Mouse (Mus musculus): ENCODE data around the gene Fgf2. TPM values are rescaled to one million over a fixed set of nuclear protein-coding genes. Genes with fewer than 3 reads are reported as not detected.
A peak's percentile ranks its signal among the peaks of the same experiment; 100 is the strongest.

Fgf2 gene
- 0.05 and 0.23 TPM in 2 replicates for total RNA-seq (2017)

DNA sequence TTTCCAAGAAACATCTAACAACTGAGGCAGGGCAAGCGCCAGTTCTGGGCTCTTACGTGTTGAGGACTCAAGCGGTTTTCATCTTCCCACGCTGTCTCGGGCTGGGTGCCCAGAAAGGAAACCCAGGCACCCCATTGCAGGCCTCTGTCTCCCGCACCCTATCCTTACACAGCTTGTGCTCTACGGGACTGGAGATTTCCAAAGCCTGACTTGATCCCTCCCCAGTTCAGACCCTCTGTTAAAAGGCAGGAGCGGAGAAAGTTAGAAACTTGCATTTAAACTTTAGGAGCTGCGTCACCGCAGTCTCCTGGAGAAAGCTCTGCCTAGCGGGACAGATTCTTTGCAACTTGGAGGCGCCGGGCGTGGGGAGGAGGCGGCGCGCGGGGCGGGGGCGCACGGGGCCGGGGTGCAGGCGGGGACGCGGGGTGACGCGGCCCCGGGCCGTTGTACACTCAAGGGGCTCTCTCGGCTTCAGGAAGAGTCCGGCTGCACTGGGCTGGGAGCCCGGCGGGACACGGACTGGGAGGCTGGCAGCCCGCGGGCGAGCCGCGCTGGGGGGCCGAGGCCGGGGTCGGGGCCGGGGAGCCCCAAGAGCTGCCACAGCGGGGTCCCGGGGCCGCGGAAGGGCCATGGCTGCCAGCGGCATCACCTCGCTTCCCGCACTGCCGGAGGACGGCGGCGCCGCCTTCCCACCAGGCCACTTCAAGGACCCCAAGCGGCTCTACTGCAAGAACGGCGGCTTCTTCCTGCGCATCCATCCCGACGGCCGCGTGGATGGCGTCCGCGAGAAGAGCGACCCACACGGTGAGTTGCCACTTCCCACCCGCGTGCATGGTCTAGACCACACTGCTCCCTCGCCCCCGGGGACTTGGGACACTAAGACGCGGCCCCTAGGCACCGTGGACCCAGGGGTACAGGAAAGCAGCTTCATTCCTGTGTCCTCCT, at the start of gene Fgf2:
Gene Fgf2, plus strand, starts transcription at position 126 of the 945 bp plus-strand sequence.
- ATAC-seq (replicated peaks; ENCODE audit: low read depth, poor library complexity, severe bottlenecking), result peak; percentile 39

DNA sequence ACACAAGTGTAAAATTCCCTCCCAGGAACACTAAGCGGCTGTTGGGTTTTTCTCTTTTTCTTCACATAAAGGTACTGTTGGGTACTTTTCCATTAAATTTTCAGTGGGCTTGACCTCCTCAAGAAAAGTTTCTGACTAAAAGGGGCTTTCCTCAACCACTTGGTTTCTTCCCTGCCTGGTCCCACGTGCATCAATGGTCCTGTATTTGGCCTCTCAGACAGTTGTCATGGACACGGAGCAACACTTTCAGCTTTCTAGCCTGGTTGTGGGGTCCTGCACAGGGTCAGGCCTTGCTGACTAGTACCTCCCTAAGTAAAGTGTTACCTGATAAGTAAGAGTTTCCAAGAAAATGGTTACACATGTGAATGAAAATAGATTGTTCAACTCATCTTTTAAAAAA, 48.7 kb upstream of the Fgf2 start:
- ATAC-seq (replicated peaks; ENCODE audit: low read depth, poor library complexity, severe bottlenecking), result no peak

DNA sequence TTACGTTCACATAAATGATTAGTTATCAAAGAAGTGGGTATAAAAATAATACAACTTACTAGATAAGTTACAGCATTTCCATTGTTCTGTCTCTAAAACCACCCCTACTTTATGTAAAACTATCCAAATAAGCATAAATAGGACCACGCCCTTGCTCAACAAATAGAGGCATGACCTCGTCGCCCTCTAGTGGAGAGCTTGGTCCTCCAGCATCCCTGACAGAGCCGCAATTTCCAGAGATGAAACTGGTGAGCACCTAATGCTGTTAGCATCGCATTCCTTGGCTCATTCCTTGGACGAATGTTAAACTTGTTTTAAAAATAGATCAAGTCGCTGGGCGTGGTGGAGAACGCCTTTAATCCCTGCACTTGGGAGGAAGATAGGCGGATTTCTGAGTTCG, 45.5 kb upstream of the Fgf2 start:
- ATAC-seq (replicated peaks; ENCODE audit: low read depth, poor library complexity, severe bottlenecking), result peak; percentile 97

DNA sequence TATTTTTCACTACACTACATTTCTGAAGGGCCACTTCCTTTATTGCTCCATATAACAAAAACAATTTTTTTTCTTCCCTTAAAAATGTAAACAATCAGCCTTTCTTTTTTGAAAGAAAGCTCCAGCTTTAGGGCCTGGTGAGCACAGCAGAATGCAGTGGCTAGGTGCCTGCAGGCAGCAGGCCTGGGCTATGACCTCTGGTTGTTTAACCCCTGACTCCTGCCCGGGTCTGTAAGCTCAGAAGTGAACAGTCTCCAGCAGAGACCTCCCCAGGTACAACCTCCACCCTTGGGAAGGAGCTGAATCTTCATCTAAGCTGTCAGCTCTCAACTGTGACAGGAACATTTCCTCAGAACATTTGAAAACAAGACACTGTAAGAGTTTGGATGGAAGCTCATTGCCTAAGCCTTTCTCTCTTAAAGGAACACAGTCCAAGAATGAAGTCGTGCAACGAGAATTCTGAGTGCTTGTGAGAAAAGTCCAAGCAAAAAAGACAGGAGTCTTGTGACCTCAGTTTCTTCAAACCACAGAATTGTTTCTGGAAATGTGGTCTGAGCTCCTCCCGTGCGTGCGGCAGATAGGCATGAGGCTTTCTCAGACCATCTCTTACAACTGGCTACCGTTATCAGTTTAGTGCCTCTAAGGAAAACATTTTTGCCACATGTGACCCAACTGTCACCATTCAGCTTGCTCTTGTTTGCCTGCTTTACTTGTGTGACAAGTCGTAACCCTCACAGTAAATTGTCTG, 44.6 kb upstream of the Fgf2 start:
- peak; percentile 67 for ATAC-seq (replicated peaks; ENCODE audit: low read depth, poor library complexity, severe bottlenecking)

DNA sequence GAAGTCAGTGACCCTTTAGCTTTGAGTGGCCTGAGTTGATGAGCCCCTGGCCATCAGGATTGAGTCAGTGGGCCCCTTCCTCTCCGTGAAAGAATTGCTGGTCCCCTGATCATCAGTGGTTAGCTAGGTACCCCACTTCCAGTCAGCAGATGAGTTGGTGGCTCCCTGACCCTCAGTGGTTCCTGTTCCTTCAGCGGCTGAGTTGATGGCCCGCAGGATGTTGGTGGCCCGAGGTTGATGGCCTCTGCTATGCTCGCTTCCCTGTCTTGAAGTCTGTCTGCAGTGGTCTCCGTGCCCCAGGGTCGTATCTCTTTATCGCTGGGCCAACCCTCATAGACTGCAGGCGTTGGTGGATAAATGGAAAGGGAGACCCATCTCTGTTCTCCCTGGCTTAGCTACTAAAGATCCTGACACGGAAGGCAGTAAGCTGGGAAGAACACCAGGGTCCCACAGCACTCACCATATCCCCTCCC, 36.2 kb upstream of the Fgf2 start:
- peak; percentile 46 for ATAC-seq (replicated peaks; ENCODE audit: low read depth, poor library complexity, severe bottlenecking)

DNA sequence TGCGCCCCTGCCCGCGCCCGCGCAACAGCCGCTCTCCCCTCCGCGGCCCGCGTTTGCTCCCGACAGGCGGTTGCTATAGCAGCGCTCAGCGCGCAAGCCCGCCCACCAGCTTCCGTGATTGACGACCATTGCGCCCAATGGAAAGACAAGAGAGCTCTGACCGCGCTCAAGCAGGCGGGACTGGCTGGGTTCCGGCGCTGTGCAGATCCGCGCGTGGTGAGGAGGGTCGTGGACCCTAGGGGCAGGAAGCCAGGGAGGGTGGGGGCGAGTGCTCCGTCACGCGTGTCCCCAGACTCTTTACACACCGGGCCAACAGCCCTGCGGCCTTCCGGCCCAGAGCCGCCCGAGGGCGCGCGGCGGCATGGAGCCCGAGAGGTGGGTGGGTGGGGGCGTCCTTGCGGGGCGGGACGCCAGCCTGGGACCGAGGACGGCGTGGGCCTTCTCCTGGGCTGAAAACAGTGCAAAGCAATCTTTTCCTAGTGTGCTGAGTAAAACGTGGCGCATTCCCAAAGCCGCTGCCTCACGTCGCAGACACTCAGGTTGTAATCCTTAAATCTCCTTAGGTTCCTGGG, 35.7 kb upstream of the Fgf2 start, which contains the start of the genes Bbs12 and Cetn4:
Gene Bbs12, plus strand, starts transcription at position 185 of the 572 bp plus-strand sequence.
Gene Cetn4, minus strand, starts transcription at position 339 of the 572 bp plus-strand sequence.
- peak; percentile 97 for ATAC-seq (replicated peaks; ENCODE audit: low read depth, poor library complexity, severe bottlenecking)

DNA sequence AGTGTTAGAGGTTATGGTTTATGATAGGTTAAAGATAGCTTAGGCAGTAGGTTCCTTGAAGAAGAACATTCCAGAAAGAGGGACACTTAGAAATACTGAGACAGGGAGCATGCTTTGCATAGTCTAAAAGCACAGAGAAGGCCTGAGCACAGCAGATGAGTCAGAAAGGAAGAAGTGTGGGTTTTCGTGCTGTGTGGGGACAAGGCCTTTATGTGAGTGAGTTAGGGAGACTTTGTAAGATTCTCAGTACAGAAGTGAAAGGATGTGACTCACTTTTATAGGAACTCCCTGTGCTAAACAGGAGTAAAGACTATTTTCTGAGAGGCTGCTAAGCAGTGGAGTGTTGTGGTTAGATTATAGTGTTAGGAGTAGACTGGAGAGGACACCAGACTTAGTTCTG, 34.8 kb upstream of the Fgf2 start:
- peak; percentile 48 for ATAC-seq (replicated peaks; ENCODE audit: low read depth, poor library complexity, severe bottlenecking)

DNA sequence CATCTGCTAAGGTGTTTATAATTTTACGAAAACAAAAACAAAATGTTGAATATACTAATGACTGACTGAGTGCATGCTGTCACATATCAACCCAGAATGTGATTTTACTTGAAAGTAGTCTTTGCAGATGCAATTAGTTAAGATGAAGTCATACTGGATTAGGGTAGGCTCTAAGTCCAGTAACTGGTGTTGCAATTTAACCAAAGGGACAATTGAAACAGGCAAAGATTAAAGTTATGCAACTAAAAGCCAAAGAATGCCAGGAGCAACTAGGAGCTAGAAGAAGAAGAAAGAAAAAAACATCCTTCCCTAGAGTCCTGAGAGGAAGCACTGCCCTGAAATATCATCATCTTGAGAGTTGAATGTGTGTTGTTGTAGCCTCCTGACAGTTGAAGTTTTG, 31.9 kb upstream of the Fgf2 start:
- ATAC-seq (replicated peaks; ENCODE audit: low read depth, poor library complexity, severe bottlenecking), result no peak

DNA sequence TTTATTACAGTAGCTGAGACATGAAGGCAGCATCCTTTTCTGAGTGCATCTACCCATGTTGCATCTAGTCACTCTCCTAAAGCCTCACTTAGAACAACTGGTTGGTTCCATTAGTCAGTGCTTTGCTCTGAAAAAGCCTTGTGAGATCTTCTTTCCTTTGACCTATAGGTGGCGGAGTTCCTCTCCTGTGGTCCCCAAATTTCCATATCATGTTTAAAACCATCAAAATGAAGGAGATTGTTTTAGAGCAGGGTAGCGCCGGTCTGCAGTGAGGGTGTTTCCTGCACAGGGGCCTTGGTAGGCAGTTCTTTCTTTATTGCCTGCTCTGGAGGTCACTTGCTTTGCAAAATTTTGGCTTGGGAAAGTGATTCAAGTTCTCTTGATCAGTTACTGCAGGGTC, 23.8 kb upstream of the Fgf2 start:
- ATAC-seq (replicated peaks; ENCODE audit: low read depth, poor library complexity, severe bottlenecking), result peak; percentile 70

DNA sequence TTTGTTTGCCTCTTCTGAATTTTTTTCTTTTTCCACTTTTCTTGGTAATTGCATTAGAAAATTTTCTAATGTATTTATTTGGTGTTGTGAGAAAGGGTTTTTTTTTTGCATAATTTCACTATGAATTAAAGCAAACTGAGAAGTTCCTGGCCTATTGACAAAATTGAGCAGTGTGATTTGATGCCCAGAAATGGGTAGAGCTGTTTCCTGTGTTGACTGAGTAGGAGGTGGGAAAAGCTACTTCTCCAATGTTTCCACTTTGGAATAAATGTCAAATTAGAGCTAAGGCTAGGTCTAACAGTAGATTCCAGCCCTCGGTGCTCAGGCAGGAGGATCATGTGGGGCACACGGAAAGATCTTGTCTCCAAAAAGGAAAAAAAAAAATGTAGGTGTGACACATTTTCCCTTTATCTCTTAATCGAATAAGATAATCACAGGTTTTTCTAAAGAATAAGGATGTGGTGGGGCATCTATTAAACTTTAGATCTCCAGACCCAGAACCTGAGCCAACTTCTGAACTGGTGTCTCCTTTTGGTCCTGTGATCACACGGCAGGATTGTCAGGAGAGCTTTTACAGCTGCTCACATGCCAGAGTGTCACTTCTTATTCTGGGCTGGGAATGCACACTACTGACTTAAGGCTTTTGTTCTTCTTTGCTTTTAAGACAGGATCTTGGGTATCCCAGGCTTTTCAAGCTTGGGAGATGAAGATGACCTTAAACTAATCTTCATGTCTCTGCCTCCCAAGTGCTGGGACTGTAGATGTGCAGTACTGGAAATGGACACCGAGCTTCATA, 22.6 kb upstream of the Fgf2 start:
- 0 out of 2 replicates have a peak, but pooled peaks have one; percentile 38 for ATAC-seq (replicated peaks; ENCODE audit: low read depth, poor library complexity, severe bottlenecking)

DNA sequence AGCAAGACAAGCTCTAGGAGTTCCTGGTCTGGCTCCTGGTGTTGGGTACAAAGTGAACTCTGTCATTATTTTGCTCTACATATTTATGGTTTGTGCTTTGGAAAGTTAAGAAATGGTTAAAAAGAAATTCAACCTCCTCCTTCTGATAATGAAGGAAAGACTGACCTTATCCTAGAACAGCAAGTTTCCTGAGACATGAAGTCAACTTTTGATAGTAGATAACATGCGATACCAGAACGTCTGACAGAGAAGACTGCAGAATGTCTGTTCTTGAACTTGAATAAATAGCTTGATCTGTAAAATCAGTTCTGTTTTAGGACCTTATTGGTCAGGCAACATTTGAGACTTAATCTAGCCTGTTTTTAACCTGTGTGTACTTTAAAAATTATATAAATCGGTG, 21.5 kb upstream of the Fgf2 start:
- ATAC-seq (replicated peaks; ENCODE audit: low read depth, poor library complexity, severe bottlenecking), result no peak

DNA sequence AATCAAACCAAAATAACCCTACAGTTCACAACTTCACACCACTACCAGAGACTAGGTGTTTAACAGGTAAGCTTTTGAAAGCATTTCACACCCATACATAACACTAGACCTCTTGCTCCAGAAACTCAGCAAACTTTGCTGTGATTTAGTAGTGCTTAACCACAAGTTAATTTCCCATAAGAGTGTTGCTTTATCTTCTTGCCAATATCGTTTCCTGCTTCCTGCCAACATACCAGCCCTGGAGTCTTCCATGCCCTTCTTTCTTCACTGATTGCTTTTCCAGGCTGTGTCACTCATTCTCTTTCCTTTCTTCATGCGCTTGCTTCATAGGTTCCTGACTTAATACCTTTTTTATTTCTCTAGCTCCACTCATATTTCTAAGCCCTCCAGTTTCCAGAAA, 19.7 kb upstream of the Fgf2 start:
- no peak for ATAC-seq (replicated peaks; ENCODE audit: low read depth, poor library complexity, severe bottlenecking)

DNA sequence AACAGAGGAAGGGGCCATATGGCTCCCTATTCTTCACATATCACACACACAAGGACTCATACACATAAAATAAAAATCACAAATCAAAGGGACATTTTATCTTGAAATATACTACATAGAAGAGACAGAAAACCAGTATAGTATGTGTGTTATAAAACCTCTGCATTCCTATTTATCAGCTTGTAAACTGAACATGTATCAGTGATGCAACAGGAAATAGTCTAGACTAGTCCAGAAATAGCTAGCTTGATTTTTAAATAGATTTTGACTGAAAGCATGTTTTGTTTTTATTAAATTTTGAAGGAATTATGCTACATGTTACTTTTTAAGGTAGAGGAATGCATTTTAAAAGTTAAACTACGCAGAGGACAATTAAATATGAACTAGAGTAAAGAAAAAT, 18.2 kb upstream of the Fgf2 start:
- no peak for ATAC-seq (replicated peaks; ENCODE audit: low read depth, poor library complexity, severe bottlenecking)

DNA sequence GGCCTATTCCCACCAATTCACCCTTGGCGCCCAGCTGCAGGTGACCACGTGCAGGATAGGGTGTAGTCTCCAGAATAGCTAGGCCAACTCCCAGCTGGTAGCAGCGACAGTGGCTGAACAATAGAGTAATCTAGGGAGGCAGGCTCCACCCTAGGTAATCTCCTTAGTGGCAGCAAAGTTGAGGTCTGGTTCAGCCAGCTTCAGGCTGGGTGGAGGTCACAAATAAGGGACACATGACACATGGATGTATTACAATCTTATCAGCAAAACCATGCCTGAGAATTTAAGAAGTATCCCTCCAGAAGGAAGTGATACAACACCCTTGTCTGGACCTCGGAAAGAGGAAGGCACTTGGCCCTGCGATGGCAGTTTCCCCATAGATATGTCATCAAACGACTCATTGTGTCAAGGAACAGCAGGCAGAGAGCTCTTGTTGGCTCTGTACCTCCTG, 16.1 kb upstream of the Fgf2 start:
- ATAC-seq (replicated peaks; ENCODE audit: low read depth, poor library complexity, severe bottlenecking), result peak; percentile 96

DNA sequence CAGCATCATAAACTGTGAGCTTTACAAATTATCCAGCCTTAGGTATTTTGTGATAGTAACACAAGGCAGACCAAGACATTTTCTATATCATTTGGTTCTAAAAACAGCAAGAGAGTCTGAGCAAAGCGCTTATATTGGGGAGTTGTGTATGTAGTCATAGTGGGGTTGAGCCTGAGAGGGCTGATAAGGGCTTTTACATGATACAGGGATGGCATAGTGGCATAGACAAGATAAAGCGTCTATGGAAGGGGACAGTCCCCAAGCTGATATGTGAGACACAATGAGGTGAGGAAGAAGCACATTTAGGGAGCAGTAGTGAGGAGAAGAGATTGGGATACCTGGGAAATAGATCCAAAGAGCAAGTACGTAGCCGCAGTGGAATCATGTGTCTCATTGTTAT, 14.1 kb upstream of the Fgf2 start:
- ATAC-seq (replicated peaks; ENCODE audit: low read depth, poor library complexity, severe bottlenecking), result no peak

DNA sequence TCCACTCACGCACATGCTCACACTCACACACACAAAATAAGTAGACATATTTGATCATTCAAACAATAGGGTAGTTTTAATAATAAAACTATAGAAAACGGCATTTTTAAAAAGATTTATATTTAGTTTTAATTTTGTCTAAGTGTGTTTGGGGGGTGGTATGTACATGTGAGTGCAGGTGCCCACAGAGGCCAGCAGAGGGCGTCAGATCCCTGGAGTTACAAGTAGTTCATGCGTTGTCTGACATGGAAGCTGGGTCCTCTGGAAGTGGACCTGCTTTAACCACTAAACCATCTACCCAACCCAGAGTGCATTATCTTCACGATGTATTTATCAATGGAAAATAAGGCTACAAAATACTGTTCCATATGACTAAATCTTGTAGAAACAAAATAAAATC, 7.0 kb upstream of the Fgf2 start:
- no peak for ATAC-seq (replicated peaks; ENCODE audit: low read depth, poor library complexity, severe bottlenecking)

DNA sequence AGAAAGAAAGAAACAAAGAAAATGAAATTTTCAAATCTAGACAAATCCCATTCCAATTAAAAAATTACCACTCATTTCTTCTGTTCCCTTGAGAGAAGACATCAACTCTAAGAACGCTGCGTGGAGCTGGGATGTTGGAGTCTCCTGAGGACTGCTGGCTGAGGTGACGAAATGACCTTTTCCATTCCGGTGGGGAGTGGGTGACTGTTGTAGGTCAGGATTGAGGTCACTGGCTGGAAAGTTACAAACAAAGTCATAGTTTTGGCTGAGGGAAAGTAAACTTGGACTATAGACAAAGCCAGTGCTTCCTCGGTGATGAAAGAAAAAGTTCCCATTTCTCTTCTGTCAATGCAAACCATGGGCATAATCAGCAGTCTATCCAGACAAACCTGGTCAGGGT, 5.3 kb upstream of the Fgf2 start:
- no peak for ATAC-seq (replicated peaks; ENCODE audit: low read depth, poor library complexity, severe bottlenecking)

DNA sequence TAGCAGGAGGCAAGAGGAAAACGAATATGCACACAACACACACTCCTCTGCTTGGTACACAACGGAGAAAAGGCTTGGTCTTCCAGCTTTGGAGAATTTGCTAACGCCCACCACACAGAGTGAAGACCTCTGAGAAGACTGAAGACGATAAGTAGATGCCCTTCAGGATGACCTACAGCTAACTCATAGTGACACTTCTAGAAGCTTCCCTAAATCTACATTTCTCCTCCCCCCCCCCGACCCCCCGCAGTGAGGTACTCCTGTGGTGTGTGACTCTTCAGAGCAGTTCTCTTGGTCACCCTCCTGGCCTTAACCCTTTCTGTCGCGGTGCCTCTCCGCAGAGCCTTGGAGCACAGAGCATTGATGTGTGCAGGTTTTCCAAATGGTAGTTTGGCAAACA, 475 bp upstream of the Fgf2 start:
- ATAC-seq (replicated peaks; ENCODE audit: low read depth, poor library complexity, severe bottlenecking), result peak; percentile 26

DNA sequence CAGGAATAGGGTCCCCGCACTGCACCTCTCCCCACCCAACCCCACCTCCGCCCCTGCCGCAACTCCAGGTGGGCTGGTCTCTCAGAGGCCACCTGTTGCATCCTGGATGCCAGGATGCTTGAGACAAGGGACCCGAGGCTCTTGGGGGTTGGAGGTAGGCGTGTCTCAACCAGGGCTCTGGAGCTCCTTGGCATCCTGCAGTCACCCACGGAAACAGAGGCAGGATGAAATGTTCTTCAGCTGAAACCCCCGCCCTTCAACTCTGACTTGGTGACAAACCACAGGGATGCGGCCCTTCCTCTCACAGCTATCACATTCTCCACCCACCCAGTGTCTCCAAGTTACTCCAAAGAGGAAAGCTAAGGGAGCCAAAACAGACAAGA, 1.0 kb downstream of the Fgf2 start:
- peak; percentile 12; the same call in 1 of the 2 replicates for ATAC-seq (replicated peaks; ENCODE audit: low read depth, poor library complexity, severe bottlenecking)

DNA sequence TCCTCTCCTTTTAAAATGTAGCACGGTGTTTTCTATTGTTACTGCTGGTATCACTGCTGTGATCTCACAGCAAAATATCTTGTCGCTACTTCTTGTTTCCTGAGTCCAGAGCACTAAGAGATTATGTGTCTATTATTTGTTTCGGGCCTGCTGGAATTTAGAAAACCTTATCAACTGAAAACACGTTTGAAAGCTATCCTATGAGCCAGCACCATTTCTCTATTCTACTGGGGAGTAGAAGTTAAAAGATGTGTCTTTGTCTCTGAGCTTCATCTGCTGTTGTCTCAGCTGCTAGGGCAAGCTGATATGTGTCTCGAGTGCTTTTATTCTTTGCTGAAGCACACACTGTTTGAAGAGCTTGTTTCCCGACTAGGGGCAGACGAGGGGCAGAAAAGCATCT, 2.2 kb downstream of the Fgf2 start:
- ATAC-seq (replicated peaks; ENCODE audit: low read depth, poor library complexity, severe bottlenecking), result peak; percentile 28; the same call in 1 of the 2 replicates

Data from common myeloid progenitor, adult 5-6 weeks (primary cell).